Mouse (Mus musculus): Measurements from ENCODE around the gene Hnrnpll.

DNA sequence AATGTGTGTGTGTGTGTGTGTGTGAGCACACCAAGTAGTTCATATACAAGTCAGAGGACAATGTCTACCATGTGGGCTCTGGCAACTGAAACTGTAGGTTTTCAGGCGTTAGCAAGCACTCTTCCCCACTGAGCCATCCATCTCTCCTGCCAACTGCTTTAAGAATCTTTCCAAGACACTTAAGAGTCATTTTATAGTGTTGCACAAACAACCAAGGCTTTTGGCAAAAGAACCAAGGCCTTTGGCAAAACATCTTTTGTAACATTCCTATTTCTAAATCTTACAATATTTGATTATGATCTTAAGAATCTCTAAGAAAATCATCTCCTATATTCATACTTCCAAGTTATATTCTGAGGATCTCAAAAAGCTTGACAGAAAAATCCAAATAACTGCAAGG is 2.4 kb downstream of the Hnrnpll start:
- TF ChIP-seq CTCF (IDR thresholded peaks at IDR 0.05; ENCODE audit: control insufficient read depth, insufficient read depth, insufficient read length) = no peak
- no peak for TF ChIP-seq USF1 (IDR thresholded peaks at IDR 0.05; ENCODE audit: low read depth)
- no peak for TF ChIP-seq MAX (IDR thresholded peaks at IDR 0.05)
- TF ChIP-seq CEBPB (IDR thresholded peaks at IDR 0.05; ENCODE audit: low read depth) = no peak
- TF ChIP-seq MYOD1 (IDR thresholded peaks at IDR 0.05; ENCODE audit: control insufficient read depth, insufficient read length, low read depth) = no peak

Measured in C2C12 (cell line).